Mouse (Mus musculus) lung, adult 18-20 months (tissue): Measurements from ENCODE around the gene Dmrta1.
"Not testable (repeated sequence)": the region's sequence is repeated elsewhere in the genome, so short reads cannot be mapped to it uniquely, and the experiment has no call there.

Source experiments
- DNase-seq, 2 experiments: peaks; one replicate each; pipeline ENCODE4 v3.0.0; 2022; ENCODE audit warnings: mixed read lengths in 2 of 2

Gene Dmrta1

DNA sequence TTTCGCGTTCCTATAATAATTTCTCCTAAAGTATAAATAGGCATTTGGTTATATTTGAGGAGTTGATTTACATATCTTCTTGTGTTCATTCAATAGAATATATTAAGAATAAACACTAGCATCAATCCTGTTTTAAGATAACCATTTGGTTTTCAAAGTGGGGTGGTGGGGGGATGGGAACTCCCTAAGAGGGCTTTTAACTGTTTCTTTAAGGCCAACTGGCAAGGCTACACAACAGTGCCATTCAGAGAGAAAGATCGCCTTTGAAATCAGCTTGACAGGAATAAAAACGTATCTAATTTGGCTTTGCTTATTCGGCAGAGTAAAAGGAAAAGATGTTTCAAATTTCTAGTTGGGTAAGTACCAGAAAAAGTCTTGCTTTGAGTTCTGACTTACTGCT lies at the start of gene Dmrta1:
Gene Dmrta1 (plus strand): TSS at position 242 of the 400 bp plus-strand sequence.
- no peak for DNase-seq

DNA sequence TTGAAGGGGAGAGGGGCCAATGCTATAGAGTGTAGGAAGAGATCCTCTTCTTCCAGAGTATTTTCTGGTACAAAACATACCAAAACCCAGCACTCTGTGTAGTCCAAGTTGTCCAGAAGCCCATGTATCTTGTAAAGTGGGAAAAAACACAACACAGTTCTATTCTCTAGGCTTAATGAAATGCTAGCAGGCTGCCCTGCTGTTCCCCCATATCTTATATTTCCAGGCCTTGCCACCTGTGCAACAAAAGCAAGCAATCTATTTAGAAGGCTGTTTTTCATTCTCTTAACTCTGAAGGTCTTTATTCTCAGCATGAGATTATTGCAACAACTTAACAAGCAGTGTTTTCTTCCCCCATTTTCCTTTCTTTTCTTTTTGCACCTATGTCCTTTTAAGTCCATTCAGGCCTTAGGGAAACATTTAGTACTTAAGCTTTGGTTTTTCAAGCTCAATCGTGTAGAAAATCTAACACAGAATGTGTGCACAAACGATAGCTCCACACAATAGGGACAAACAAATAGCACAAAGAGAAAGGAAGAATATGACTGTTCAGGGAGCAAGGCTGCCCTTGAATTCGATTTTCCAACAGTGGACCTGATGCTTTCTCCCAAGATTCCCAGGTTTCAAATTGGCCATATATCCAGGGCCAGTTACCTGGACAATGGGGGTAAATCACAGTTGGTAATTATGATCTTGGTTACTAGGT lies 48.7 kb upstream of the Dmrta1 start:
- no peak for DNase-seq

DNA sequence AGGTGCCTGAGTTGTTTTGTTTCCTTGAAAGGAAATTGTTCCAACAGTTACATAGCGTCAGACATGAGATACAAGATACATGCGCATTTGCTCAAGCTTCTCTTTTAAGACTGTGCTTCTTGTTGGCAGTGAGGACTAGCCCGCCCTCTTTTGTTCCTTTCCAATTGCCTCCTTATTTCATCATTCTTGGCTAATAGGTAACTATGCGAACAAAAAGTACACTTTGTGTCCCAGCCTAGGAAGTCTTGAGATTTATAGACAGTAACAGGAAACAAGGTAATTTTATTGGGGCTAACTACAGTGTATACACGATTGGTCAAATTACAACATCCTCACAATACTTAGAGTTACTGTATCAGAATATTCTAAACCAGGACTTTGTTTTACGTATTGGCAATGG lies 47.7 kb upstream of the Dmrta1 start:
- DNase-seq, result no peak

DNA sequence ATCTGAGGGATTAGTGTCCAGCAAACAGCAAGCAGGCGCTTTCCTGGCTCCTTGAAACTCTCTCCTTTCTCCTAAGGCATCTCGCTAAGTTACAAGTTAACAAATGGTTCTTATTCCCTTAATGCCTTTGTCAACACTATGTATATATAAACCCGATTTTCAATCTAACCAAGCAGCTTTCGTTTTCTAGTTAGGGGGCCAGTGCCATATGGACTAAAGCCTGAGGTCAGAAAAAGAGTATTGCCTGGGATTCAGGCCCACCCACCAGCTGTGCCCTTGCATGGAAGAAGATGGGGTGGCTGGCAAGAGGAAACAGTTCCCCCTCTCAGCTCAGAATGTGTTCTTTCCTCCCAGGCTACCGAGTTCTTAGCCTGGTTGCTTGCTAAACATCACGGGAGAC lies 40.6 kb upstream of the Dmrta1 start:
- no peak for DNase-seq

DNA sequence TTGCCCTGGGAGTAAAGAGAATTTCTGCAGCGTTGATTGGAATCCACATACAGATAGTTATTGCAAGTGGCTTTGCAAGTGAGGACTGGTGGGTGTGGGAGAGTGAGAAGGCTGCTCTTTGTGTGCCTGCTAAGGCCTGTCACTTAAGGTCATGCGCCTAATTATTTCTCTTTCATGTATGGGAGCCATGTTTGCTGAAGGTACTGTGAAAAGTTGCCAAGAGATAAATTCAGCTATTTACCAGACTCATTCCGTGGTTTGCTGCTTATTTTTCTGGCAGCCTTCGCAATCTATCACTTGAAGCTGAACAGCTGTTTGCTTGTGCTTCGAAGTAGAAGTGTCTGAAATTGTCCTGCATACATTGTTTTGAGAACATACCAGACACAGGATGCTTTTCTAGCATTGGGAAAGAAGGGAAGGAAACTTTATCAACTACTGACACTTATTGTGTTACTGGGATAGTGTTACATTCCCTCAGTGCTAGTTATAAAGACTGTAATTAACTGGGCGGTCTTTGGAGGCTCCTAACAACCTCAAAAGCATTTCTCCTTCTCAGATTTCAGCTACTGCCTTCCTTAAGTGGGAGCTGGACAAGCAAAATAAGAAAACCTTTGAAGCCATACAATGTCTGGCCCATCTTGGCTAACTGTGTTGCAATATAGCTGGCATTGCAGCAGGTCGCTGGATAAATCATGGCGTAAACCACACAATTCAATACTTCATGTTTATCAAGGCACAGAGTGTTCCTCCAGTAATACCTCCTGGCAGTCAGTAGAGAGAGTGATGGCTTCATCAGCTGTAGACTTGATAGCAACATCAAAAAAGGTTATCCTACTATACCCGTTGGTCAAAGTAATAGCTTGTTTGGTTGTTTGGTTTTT lies 34.8 kb upstream of the Dmrta1 start:
- no peak for DNase-seq

DNA sequence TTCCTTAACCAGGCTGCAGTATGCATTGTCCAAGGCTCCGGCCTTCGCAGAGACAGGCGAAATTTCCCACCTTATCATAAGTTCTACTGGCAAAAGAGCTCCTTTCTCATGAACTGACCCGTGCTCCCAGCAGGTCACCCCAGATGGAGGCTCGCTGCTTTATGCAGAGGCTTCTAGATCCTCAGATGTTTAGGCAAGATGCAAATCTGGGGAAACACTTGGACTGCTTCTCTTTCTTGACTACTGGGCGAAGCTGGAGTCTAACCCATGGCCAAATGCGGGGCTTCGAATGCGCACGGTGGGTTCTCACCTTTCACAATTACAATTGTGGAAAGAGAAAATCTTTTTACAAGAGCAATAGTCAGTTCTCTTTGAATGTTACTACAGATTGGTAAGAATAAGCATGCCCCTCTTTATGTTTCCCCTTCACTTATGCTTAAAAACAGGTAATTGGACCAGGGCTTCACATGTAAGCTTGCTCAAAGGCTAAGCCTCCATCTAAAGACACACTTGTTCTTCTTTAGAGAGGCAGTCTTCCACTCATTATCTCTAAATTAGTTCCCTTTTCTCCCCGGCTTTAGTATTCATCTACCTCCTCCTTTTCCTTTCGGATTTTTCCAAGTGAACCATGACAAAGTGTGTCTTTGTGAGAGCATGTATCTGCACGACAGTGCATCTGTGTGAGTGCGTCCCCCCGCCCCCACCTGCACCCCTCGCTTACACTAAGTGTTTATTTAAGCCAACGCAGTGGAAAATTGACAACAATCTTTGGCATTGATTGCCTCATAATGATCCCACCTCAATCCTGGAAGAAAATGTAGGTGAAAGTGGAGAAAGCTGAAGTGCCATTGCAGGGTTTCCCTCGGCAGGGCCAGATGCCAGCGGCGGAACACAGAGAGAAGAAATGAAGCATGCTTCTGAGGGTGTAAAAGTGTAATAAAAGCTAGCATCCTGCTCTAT lies 28.6 kb upstream of the Dmrta1 start:
- DNase-seq, result no peak

DNA sequence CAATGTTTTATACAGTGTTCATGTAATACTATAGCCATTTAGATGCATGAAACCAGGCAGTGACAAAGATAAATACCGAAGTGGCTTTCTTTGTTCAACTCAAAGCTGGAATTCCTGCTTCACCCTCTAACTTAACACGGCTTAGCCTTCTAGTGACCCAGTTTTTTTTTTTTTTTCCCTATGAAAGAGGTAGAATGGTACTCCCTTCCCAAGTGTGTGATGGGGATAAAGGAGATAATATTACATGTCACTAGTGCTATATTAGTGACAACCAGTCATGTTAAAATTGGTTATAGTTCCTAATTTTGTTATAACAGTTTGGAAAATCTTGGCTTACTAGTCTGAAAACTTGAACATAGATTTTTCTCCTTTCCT lies 27.9 kb upstream of the Dmrta1 start:
- no peak for DNase-seq

DNA sequence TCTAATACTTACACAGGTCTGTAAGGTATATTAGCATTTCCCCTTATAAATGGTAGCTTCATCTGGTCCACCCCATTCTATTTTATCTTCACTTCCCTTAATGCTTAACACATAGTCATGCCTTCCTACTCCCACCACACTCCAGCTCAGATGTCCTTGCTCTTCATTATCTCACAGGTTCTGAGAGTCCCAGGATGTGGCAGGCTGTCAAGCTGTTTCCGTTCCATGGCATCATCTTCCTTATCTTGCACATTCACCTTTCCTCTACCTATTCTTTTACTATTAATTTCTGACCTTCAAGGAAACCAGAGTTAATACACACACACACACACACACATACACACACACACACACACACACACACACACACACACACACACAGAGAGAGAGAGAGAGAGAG lies 27.5 kb upstream of the Dmrta1 start:
- DNase-seq, result no peak

DNA sequence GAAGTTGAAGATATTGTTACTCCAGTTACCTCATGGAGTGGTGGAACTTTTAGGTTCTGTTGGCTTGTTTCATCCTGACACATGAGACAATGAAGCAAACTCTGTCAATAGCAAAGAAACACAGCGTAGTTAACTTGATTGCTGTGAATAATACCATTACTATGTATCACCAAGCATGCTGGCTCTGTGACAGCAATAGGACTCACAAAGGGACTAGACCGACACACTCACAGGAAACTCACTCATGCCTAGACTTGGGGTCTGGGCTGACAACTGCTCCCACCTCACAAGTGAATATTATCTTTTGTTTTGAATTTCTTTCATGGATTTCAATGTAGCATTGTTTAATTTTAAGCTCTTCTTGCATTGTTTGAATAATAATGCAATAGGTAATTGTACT lies 15.8 kb upstream of the Dmrta1 start:
- DNase-seq, result no peak

DNA sequence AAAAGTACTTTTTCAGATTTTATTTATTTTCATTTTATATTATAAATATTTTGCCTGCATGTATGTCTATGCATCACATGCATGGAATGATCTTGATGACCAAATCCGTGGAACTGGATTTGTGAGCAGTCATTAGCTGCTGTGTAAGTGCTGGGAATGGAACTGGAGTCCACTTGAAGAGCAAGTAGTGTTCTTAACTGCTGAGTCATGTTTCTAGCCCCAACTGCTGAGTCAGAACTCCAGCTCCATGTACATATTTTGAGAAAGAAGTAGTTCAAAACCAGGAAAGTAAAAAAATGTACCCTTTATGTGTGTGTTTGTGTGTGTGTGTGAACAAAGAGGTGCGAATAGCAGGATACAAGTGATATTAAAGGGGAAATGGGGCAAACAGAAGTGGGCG lies 4.5 kb upstream of the Dmrta1 start:
- no peak for DNase-seq

DNA sequence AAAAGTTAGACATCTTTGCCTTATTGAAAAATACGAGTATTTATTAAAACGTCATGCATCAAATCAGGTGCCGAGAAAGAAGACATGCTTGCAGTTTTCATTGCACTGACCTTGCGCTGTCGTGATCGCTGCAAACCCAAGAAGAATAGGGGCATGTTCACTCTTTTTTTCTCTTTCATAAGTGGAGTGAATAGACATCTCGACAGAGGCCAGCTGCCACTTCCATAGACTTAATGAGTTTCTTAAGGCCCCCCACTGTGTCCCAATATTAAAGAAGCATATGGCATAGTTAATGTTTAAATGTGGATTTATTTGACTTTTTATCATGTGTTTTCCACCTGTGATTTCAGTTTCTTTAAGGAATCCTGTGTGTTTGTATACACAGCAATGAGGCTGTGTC lies 1.3 kb upstream of the Dmrta1 start:
- DNase-seq, result no peak

DNA sequence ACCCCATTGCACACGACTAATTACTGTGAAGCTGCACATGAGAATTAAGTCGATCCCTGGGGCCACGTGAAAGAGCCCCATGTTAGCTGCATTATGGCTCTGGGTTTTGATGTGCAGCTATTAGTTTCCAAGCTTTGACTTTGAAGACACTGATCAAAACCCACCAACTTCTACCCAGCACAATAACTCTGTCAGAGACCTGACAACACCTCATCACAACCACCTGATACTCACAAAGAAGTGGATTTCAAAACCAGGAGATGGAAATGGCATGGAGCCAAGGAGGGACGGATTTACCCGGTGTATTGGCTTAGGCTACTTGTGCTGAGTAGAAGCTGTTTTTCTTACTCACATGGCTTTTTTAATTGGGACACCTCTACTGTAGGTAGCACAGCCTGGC lies 523 bp upstream of the Dmrta1 start:
- no peak for DNase-seq

DNA sequence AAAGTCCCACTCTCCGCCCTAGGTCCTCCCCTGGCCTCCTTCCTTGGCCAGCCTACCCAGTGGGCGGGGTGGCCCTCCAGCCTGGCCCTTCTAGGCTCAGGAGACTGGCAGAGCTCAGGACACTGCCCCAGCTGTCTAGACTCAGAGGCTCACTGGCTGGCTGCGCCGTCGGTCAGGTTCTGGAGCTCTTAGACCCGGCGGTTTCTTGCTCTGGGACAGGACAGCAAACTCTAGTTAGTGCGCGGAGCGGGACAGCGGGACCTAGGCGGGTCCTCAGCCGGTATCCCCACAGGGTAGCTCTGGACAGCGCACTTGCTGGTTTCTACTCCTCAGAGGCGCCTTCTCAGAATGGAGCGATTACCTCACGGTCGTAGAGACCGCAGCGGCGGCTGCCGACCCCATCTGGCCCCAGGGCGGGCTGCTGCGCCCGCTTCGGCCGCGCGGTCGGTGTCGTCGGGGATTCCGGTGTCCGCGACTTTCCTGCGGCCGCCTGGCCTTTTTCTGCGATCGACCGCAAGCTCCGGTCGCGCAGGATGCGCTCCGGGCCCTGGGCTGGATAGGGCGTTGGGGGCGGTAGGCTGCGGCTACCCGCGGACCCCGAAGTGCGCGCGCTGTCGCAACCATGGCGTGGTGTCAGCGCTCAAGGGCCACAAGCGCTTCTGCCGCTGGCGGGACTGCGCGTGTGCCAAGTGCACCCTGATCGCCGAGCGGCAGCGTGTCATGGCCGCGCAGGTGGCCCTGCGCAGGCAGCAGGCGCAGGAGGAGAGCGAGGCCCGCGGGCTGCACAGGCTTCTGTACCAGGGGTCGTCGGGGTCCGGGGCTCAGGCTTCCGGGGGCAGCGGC lies 8.9 kb downstream of the Dmrta1 start:
- DNase-seq, result no peak

DNA sequence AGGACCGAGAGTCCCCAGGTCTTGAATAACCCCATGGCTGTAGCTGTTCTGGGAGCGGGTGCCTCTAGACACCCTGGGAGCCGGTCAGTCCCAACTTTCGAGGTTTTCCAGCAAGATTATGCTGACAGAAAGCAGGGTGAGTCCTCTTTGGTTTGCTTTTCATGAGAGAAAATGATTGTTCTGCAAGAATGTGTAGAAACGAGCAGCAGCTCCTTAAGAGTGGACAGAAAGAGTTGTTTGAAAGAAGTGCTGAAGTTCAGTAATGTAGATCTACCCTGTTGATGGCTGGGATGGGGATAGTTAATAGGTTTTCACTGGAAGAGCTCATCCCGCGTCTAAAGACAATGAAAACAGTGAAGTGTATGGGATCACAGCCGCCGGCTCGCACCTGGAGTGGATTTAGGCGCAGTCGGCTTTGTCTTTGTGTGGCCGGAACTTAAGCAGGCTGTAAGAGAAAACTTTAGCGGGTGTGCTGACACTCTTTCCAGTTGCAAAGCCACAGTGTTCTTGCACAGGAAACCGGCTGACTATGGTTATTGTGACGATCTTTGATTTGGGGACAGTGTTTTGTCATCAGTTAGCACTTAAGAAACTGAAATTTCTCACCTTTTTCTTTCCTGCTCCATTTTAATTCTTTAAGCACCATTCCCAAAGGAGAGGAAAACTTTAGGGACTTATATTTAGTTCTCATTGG lies 9.7 kb downstream of the Dmrta1 start:
- no peak for DNase-seq

DNA sequence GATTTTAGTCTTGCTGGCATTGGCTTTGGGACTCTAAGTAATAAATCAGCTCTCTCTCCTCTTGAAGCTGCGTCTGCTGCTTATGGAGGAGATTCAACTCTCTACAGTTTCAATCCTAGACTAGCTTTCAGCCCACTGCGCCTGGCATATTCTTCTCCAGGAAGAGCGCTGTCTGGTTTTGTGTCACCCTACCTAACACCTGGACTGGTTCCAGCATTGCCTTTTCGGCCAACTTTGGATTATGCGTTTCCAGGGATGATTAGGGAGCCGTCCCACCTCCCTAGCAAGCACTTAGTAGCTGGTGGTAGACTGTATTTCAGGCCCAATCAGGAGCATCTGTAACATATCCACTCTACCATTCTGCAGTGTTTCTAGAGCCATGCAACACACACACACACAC lies 12.7 kb downstream of the Dmrta1 start:
- DNase-seq, result no peak

DNA sequence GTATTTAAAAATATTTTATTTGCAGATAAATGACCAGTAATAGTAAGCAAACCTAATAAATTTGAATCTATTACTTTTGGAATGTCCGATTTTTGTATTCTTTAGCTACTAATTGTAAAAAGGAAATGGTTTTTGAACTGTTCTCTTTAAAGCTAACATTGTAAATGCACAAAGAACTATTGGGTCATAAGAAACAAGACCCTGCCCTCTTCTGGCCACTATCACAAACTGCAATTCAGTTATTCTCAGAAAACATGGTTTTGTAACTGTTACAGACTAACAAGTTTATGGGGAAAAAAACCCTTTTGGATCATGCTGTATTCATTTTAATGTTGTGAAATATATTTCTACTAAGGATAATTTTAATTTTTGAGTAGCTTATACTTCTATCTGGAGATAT lies 13.5 kb downstream of the Dmrta1 start:
- DNase-seq, result no peak

DNA sequence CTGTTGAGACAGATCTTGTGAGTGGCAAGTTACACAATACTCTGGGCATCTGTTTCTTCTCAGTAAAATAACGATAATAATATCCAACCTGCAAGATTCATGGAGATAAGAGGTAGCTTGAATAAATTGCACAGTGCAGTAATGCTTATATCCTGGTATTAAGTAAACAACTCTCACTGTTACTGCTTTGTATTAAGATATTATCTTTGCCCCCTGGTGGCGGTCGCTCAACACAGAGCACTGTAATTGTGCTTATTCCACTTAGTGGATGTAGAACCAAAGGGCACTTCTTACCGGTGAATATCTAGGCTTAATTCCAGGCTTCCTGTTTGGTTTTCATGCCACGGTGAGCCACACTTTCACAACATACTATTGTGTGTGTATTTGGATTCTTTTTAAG lies 16.4 kb downstream of the Dmrta1 start:
- no peak for DNase-seq

DNA sequence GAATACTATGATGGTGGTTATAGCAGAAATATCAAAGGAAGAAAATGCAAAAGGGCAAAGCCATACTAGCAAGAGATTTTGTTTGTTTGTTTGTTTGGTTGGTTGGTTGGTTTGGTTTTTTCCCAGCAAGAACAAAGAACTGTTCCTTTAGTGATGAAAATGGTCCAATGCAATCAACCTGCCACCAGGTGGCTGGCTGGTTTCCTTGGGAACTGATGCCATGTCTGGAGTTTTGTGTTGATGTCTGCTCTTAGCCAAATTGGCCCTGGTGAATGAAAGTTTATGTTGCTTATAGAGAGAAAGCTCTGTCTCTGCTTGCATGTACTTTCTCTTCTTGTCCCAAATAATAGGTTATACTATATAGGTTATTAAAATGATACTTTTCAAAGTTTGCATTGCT lies 18.7 kb downstream of the Dmrta1 start:
- no peak for DNase-seq

DNA sequence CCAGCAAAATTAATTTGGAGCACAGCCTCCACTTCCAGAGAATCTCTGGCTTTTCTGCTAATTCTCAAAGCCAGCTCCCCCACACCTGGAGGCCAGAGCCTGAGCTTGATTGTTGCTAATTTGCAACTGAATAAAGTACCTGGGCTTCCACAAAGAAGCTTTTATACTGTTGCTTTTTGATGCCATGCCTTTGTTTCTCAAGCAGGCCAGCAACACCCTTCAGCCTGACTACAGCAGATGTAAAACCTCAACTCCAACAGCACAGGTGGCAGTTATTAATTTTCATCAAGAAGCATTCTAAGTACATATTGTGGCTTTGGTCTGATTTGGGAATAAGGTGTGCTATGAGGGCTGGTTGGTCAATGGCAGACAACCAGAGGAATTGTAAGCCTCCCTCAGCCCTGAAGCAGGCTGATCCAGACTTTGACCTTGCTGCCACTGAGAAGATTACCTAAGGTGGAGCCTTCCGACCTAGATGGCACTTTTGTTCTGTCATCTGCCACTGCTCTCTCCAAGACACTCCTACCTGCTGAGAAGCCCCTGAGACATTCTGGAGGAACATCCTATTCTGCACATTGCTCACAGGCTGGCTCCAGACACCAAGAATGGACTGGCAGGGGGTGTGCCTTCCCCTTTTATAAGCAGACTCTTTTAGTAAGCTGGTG lies 44.4 kb downstream of the Dmrta1 start:
- not testable (repeated sequence) for DNase-seq
